8 mouse cellular contexts compared by ENCODE assay signal in genomic region chr3:65958102-65958839, GRCm38 (mm10). TPM values are rescaled to one million over a fixed set of nuclear protein-coding genes. Genes with fewer than 3 reads are reported as not detected.
DNase-seq lines count a peak whose midpoint lies in the region; ATAC-seq and TF ChIP-seq lines count a peak whose summit lies in the region.

TSS of gene Ccnl1 (minus strand) at chr3:65958249.

- peak; percentile 87 for TF ChIP-seq POLR2A in CH12.LX (IDR thresholded peaks at IDR 0.05; ENCODE audit: low read depth, low read length)

- H3K9me3 ChIP-seq in CH12.LX (replicated peaks; ENCODE audit: low read length), result no peaks in the 10 kb centered on the region
- H3K9me3 ChIP-seq in forebrain, embryonic 11.5 days (ENCODE audit: control insufficient read depth, low read length), result no peaks in the 10 kb centered on the region
- no peaks in the 10 kb centered on the region for H3K9me3 ChIP-seq in heart, embryonic 15.5 days (replicated peaks)
- no peaks in the 10 kb centered on the region for H3K9me3 ChIP-seq in liver, embryonic 13.5 days (replicated peaks)
- H3K9me3 ChIP-seq in stomach, embryonic 14.5 days (ENCODE audit: control insufficient read depth, low read depth, low read length), result no peaks in the 10 kb centered on the region

- peak within 1 kb of the TSS; percentile 100 for H3K4me2 ChIP-seq in CH12.LX (ENCODE audit: insufficient read depth, low read depth, poor library complexity, severe bottlenecking)
- H3K4me2 ChIP-seq in forebrain, embryonic 11.5 days (ENCODE audit: low read depth, low read length, severe bottlenecking), result peak within 1 kb of the TSS; percentile 81
- peak within 1 kb of the TSS; percentile 68 for H3K4me2 ChIP-seq in heart, embryonic 15.5 days
- H3K4me2 ChIP-seq in liver, embryonic 13.5 days, result peak within 1 kb of the TSS; percentile 86
- peak within 1 kb of the TSS; percentile 92 for H3K4me2 ChIP-seq in stomach, embryonic 14.5 days (replicated peaks; ENCODE audit: low read depth, low read length)

- DNase-seq in CH12.LX (ENCODE audit: extremely low read depth), result peak; percentile 87
- DNase-seq in c-Kit-positive CD71-positive TER-119-negative erythroid progenitor cells, embryonic 14.5 days (ENCODE audit: low read depth), result peak; percentile 80
- peak; percentile 98 for DNase-seq in forebrain, embryonic 11.5 days (ENCODE audit: low spot score)
- peak; percentile 96 to 98 for DNase-seq in kidney, postnatal 25 days
- DNase-seq in liver, embryonic 13.5 days, result peak; percentile 93
- peak; percentile 95 to 97 for DNase-seq in natural killer cell, adult 2 months (ENCODE audit: low spot score in 2 of 2)

- in situ Hi-C loops in CH12.LX (cut with MboI; ENCODE audit: low pct_ligation_motif_present, low pct_unique_long_range_greater_than_20kb, low sequenced_read_pairs), result no loop called here

- H3K9ac ChIP-seq in CH12.LX (ENCODE audit: insufficient read depth, low read depth), result peak within 1 kb of the TSS; percentile 100
- peak within 1 kb of the TSS; percentile 99 for H3K9ac ChIP-seq in forebrain, embryonic 11.5 days (ENCODE audit: low read length)
- H3K9ac ChIP-seq in heart, embryonic 15.5 days, result peak within 1 kb of the TSS; percentile 99
- H3K9ac ChIP-seq in liver, embryonic 13.5 days, result peak within 1 kb of the TSS; percentile 100
- H3K9ac ChIP-seq in stomach, embryonic 14.5 days (replicated peaks; ENCODE audit: low read depth, low read length), result peak within 1 kb of the TSS; percentile 100

- under 1% methylated on average over 70 of the region's 70 CpGs for WGBS in forebrain, embryonic 11.5 days
- WGBS in heart, embryonic 15.5 days, result under 1% methylated on average over 67 of the region's 70 CpGs
- under 1% methylated on average over 69 of the region's 70 CpGs for WGBS in liver, embryonic 13.5 days (ENCODE audit: insufficient replicate concordance)
- WGBS in stomach, embryonic 14.5 days, result under 1% methylated on average over 65 of the region's 70 CpGs

- peak within 1 kb of the TSS; percentile 93 to 100 (median 97) for H3K4me3 ChIP-seq in CH12.LX (replicated peaks in 1 of 3; ENCODE audit: low read depth in 2 of 3, low read length in 2 of 3, poor library complexity in 1 of 3)
- H3K4me3 ChIP-seq in forebrain, embryonic 11.5 days (ENCODE audit: low read depth, low read length), result peak within 1 kb of the TSS; percentile 100
- H3K4me3 ChIP-seq in heart, embryonic 15.5 days, result peak within 1 kb of the TSS; percentile 98
- H3K4me3 ChIP-seq in liver, embryonic 13.5 days (replicated peaks), result peak within 1 kb of the TSS; percentile 99
- peak within 1 kb of the TSS; percentile 92 for H3K4me3 ChIP-seq in stomach, embryonic 14.5 days (ENCODE audit: low read depth, low read length)

- H3K27ac ChIP-seq in CH12.LX (ENCODE audit: insufficient read depth, low read depth), result peak within 1 kb of the TSS; percentile 96
- H3K27ac ChIP-seq in forebrain, embryonic 11.5 days (ENCODE audit: low read depth, low read length), result peak within 1 kb of the TSS; percentile 99
- H3K27ac ChIP-seq in heart, embryonic 15.5 days, result peak within 1 kb of the TSS; percentile 100
- peak within 1 kb of the TSS; percentile 99 for H3K27ac ChIP-seq in liver, embryonic 13.5 days
- peak within 1 kb of the TSS; percentile 100 for H3K27ac ChIP-seq in stomach, embryonic 14.5 days (ENCODE audit: low read length)

- H3K36me3 ChIP-seq in CH12.LX (replicated peaks in 1 of 2; ENCODE audit: control insufficient read depth in 1 of 2, insufficient read depth in 1 of 2, low read length in 1 of 2), result peaks cover 18 to 34% of the 10 kb centered on the region in 2 experiments
- H3K36me3 ChIP-seq in forebrain, embryonic 11.5 days (ENCODE audit: control insufficient read depth, insufficient read depth, low read length), result peaks cover 8% of the 10 kb centered on the region; the same call in 1 of the 2 replicates
- peaks cover 17% of the 10 kb centered on the region for H3K36me3 ChIP-seq in heart, embryonic 15.5 days
- H3K36me3 ChIP-seq in liver, embryonic 13.5 days, result peaks cover 30% of the 10 kb centered on the region
- peaks cover 25% of the 10 kb centered on the region for H3K36me3 ChIP-seq in stomach, embryonic 14.5 days (ENCODE audit: control insufficient read depth, insufficient read depth, low read length)

- no peak; the same call in 1 of the 2 replicates for TF ChIP-seq EP300 in CH12.LX (IDR thresholded peaks at IDR 0.05; ENCODE audit: low read length)

- peaks cover 35% of the 10 kb centered on the region for H3K79me2 ChIP-seq in CH12.LX (replicated peaks; ENCODE audit: control insufficient read depth, extremely low read depth, insufficient read depth, poor library complexity, severe bottlenecking)

- TF ChIP-seq CTCF in CH12.LX (conservative IDR thresholded peaks at IDR 0.05 in 1 of 2, IDR thresholded peaks at IDR 0.05 in 1 of 2; ENCODE audit: low read depth in 2 of 2, low read length in 2 of 2), result no peak

- dilution Hi-C loops in CH12.LX (cut with MboI; ENCODE audit: extremely low pct_ligation_motif_present, extremely low pct_unique_long_range_greater_than_20kb, low sequenced_read_pairs), result no loop called here

- ATAC-seq in forebrain, embryonic 11.5 days (replicated peaks; ENCODE audit: low FRiP score), result peak; percentile 96
- ATAC-seq in heart, embryonic 15.5 days (replicated peaks; ENCODE audit: insufficient number of reproducible peaks, insufficient read depth, low FRiP score, low read depth), result peak; percentile 95
- peak; percentile 91 for ATAC-seq in liver, embryonic 13.5 days (ENCODE audit: low read depth)
- ATAC-seq in stomach, embryonic 14.5 days (ENCODE audit: insufficient number of reproducible peaks, insufficient read depth, low FRiP score, low read depth), result peak; percentile 96

- peaks cover 5 to 36% of the 10 kb centered on the region in 2 experiments; a peak in 3 of 4 replicates for H3K4me1 ChIP-seq in CH12.LX (ENCODE audit: control insufficient read depth in 1 of 2, insufficient read depth in 2 of 2)
- peaks cover 12% of the 10 kb centered on the region for H3K4me1 ChIP-seq in forebrain, embryonic 11.5 days (replicated peaks; ENCODE audit: control insufficient read depth, insufficient read depth, low read length)
- H3K4me1 ChIP-seq in heart, embryonic 15.5 days (replicated peaks), result peaks cover 33% of the 10 kb centered on the region
- H3K4me1 ChIP-seq in liver, embryonic 13.5 days (replicated peaks), result peaks cover 77% of the 10 kb centered on the region
- peaks cover 20% of the 10 kb centered on the region for H3K4me1 ChIP-seq in stomach, embryonic 14.5 days (ENCODE audit: control insufficient read depth, insufficient read depth, low read length)

- no peak for TF ChIP-seq RAD21 in CH12.LX (IDR thresholded peaks at IDR 0.05; ENCODE audit: low read depth, low read length)

- no peaks in the 10 kb centered on the region for H3K27me3 ChIP-seq in CH12.LX (replicated peaks)
- H3K27me3 ChIP-seq in forebrain, embryonic 11.5 days (ENCODE audit: control insufficient read depth, insufficient read depth, low read length), result no peaks in the 10 kb centered on the region
- H3K27me3 ChIP-seq in heart, embryonic 15.5 days, result no peaks in the 10 kb centered on the region
- H3K27me3 ChIP-seq in liver, embryonic 13.5 days, result no peaks in the 10 kb centered on the region
- no peaks in the 10 kb centered on the region for H3K27me3 ChIP-seq in stomach, embryonic 14.5 days (ENCODE audit: control insufficient read depth, insufficient read depth, low read length)

TF ChIP-seq in CH12.LX, 34 proteins besides CTCF, POLR2A, EP300 and RAD21 (continues in another document):
- TF ChIP-seq TCF12 (IDR thresholded peaks at IDR 0.05; ENCODE audit: low read depth, low read length) (peak; percentile 95), PAX5 (IDR thresholded peaks at IDR 0.05; ENCODE audit: low read length) (no peak), ZNF384 (IDR thresholded peaks at IDR 0.05; ENCODE audit: low read depth, low read length) (no peak), MXI1 (IDR thresholded peaks at IDR 0.05; ENCODE audit: low read depth, low read length) (peak; percentile 81), CHD1 (IDR thresholded peaks at IDR 0.05; ENCODE audit: low read depth, low read length) (no peak), USF2 (conservative IDR thresholded peaks at IDR 0.05; ENCODE audit: low read depth, low read length) (no peak), CHD2 (IDR thresholded peaks at IDR 0.05; ENCODE audit: low read length) (0 out of 2 replicates have a peak, but pooled peaks have one; percentile 46), SMC3 (IDR thresholded peaks at IDR 0.05; ENCODE audit: low read depth, low read length) (no peak), BHLHE40 (IDR thresholded peaks at IDR 0.05; ENCODE audit: low read depth, low read length) (peak; percentile 88), ELF1 (IDR thresholded peaks at IDR 0.05; ENCODE audit: low read depth, low read length) (peak; percentile 87), KAT2A (IDR thresholded peaks at IDR 0.05; ENCODE audit: insufficient replicate concordance, low read length) (peak; percentile 72; the same call in 1 of the 2 replicates), JUN (IDR thresholded peaks at IDR 0.05; ENCODE audit: insufficient read depth, low read depth, low read length) (no peak), IRF4 (IDR thresholded peaks at IDR 0.05; ENCODE audit: low read depth, low read length) (no peak), SIN3A (IDR thresholded peaks at IDR 0.05; ENCODE audit: low read length) (peak; percentile 82), ZKSCAN1 (IDR thresholded peaks at IDR 0.05; ENCODE audit: borderline replicate concordance, low read depth, low read length) (no peak), MEF2A (IDR thresholded peaks at IDR 0.05; ENCODE audit: borderline replicate concordance, low read depth, low read length) (peak; percentile 94), ETS1 (conservative IDR thresholded peaks at IDR 0.05; ENCODE audit: low read depth, low read length) (no peak; the same call in 1 of the 2 replicates), HCFC1 (IDR thresholded peaks at IDR 0.05; ENCODE audit: low read depth, low read length) (peak; percentile 78), MAZ (IDR thresholded peaks at IDR 0.05; ENCODE audit: low read depth, low read length) (peak; percentile 68; the same call in 1 of the 2 replicates), RCOR1 (conservative IDR thresholded peaks at IDR 0.05; ENCODE audit: low read depth, low read length) (no peak), MYC (IDR thresholded peaks at IDR 0.05; ENCODE audit: low read depth, low read length) (0 out of 2 replicates have a peak, but pooled peaks have one; percentile 53), ZMIZ1 (IDR thresholded peaks at IDR 0.05; ENCODE audit: low read depth, low read length) (peak; percentile 93)

RNA-seq across cellular contexts. Expression of gene Ccnl1, which starts in this region (rescaled TPM):
- total RNA-seq in CH12.LX (2012; rRNA removed) (25.1 and 29.9 TPM in 2 replicates), CH12.LX (2014; rRNA removed) (66.2 and 79.4 TPM in 2 replicates)
- polyA plus RNA-seq in CH12.LX (2012; ENCODE audit: insufficient read length, low read depth), result 52.4 and 58.8 TPM in 2 replicates
- 124 and 130 TPM in 2 replicates for polyA plus RNA-seq in forebrain, embryonic 11.5 days (2014; fragmentation: Nextera tagmentation; extraction: Ambion mirVana)
- 60.5 and 67.5 TPM in 2 replicates for polyA plus RNA-seq in heart, embryonic 15.5 days (2015; fragmentation: Nextera tagmentation; extraction: Ambion mirVana)
- 49.9 and 54.6 TPM in 2 replicates for polyA plus RNA-seq in liver, embryonic 13.5 days (2015; fragmentation: Nextera tagmentation; extraction: Ambion mirVana)
- 137 and 146 TPM in 2 replicates for polyA plus RNA-seq in stomach, embryonic 14.5 days (2014; fragmentation: Nextera tagmentation; extraction: Ambion mirVana)

Comparison
In these comparisons a context has a peak if more than half of its experiments do, and no peak if none do; other contexts are left out.
1. Peak in every context shown above with its lines: DNase-seq, ATAC-seq, H3K4me3 ChIP-seq and H3K27ac ChIP-seq.